Mouse (Mus musculus): ENCODE measurements around the gene Gm20521.

The Gm20521 gene

DNA sequence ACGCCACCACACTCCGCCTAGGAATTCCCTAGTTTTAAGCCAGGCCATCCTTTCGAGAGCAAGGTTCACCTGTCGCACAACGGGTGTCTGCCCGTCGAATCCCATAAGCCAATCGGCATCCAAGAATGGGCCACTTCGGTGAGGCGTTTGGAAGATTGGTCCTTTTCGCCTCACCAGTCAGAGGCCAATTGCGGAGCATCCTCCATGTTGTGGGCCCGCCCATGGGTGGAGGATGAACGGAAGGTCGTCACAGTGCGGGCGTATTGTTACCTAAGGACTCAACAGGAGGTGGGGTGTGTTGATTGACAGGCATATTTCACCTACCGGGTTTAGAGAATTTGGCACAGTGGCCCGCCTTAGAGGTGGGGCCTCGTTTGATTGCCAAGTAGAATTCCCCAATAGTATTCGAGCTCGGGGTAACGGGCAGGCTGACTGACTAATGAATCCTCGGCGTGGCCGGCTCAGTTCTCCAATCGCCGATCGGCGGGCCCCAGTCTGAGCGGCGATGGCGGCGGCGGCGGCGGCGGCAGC lies 10.5 kb downstream of the Gm20521 start:
- DNase-seq = peak; percentile 96

DNA sequence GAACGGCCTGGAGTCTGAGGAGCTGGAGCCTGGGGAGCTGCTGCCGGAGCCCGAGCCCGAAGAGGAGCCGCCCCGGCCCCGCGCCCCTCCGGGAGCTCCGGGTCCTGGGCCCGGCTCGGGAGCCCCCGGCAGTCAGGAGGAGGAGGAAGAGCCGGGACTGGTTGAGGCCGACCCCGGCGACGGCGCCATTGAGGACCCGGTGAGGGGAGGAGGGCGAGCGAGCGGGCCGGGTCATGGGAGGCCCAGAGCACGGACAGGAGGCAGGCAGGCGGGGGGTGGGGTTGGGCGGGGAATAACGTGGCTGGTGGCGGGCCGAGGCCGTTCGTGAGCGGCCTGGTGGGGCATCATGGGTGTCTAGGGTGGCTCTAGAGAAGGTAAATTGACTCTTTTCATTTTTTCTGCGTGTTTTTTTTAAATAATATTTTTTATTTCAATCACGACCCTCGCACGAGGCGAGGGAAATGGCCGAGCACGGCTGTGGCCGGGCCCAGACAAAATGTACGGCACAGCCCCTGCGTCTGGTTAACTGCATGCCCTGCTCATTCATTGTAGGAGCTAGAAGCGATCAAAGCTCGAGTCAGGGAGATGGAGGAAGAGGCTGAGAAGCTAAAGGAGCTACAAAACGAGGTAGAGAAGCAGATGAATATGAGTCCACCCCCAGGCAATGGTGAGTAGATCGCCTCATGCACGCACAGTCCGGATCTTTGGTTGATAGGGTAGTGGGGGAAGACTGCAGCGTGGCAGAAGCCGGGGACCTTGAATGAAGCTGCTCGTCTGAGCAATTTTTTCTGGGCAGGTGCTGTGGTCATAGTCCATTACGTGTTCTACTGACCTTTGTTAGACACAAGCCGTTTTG lies 11.3 kb downstream of the Gm20521 start:
- DNase-seq = no peak

DNA sequence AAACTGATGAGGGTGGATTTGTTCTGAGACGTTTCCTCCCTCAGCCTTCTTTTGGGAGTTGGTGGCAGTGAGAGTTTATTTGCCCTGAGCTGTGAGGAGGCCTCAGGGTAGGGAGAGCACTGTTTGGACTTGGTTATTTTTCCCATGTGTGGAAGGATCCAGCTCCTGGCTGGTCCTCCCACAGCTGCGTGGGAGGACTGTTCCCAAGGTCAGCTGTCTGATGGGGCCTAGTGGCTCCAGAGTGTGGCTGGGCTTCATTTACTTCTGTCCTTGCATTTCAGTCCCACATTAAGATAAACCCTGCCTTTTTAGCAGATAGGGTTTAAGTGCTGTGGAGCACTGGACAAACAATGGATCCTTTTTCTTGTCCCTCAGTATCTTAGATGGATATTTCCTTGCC lies 14.2 kb downstream of the Gm20521 start:
- no peak for DNase-seq

DNA sequence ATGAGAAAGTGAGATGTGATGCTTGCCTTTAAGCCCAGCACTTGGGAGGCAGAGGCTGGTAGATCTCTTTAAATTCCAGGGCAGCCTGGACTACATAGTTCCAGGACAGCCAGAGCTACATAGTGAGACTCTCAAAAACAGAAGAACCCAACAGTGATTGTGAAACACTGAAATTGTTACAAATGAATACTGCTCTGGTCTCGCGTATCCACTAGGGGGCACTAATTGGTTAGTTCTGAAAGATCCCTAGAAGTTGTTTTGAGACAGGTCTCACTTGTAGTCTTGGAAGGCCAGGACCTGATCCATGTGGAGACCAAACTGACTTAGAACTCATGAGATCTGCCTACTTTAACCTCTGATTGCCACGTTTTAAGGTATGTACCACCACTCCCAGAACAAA lies 17.1 kb downstream of the Gm20521 start:
- DNase-seq = peak; percentile 68

DNA sequence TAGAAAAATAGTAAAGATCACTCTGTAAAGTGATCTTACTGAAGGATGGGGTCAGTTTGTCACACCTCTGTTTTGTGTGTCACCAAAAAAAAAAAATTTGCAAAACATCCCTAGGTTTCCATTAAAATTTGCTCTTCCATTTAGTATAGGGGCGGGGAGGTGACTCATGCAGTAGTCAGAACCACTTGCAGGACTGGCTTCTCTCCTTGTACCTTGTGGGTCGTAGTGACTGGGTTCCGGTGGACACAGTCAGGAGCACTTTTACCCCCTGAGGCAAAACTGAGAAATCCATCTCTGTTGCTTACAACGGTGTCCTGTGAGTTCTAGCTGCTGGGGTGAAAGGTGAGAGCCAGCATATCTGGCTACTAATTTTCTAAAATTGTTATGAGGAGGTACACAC lies 20.4 kb downstream of the Gm20521 start:
- DNase-seq = no peak

DNA sequence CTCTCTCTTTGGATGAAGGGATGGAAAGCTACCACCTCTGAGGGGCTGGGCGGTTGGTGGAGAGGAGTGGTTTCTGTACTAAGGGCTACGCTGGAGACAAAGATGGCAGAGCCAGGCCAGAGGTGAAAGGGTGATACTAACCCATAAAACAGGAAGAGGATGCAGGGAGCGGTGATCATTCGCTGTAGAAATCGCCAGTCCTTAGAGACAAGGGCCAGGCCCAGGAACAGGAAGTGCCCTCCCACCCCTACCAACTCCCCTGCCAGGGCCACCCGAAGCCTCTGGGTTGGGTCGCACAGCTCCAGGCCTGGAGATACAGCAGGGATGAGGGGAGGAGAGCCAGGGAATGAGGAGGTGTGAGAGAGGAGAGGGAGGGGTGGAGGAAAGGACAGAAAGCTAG lies 25.4 kb downstream of the Gm20521 start:
- DNase-seq = no peak

DNA sequence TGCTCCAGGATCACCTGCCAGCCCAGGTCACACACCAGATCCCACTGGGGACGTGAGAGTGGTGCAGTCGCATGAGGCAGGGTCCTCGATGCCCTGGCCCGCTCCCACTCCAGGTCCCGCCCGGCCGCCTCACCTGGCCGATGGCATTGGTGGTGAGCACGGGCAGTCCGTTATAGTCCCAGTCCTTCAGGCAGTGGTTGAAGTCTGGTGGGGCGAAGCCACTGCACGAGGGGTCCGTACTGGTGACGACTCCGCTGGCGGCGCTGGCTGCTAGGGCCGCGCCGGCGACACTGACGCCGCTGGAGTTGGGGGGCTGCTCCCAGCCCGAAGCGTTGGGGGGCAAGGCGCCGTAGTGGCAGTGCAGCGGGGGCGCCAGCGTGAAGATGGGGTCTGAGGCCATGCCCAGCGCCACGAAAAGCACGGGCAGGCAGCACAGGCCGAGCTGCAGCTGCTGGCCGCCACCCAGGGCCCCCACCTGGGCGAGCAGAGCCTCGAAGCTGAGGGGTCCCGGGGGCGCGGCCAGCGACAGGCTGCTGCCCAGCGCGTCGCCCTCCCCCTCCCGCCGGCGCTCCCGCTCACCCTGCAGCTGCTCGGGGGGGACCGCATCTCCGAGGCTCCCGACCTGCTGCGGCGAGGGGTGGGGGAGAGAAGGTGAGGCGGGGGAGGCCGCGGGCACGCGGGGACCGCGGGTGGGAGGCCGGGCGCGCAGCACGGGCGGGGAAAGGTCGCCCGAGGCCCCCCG lies 29.0 kb downstream of the Gm20521 start:
- DNase-seq = peak; percentile 23

DNA sequence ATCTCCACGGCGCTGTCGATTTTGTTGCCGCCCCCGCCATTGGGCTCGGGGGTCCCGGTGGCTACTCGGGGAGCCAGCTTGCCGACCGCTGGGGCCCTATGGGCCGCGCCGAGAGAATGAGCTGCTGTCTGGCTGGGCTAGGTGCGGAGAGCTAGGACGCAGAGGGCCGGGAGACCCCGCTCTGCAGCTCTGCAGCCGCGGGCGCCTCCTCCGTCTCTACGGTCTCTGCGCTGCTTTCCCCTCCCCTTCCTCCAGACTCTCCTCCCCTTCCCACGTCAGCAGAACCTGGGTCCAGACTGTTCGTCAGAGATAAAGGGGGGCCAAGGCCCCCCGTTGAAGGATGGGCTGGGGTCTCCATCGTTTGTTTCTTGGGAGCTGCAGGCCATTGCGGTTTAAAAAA lies 29.6 kb downstream of the Gm20521 start, which contains the start of gene Slc22a17:
Slc22a17 (minus strand) TSS at position 247 of the 400 bp plus-strand sequence.
- peak; percentile 55 for DNase-seq

DNA sequence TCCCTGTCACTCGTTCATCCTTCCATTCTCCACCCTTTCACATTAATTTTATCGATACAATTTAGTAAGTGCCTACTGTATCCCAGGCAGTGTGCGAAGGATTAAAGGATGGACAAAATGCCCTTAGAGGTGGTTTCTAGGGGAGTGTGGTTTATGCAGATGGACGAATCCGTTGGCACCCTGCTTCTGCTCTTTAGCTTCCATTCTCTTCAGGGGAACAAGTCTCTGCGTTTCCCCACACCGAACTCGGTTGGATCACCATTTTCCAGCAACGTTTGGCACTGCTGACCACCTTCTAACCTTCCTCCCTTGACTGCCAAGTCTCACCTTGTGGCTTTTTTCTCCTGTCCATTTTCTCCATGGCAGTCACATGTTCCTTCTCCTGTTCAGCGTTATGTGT lies 30.1 kb downstream of the Gm20521 start:
- DNase-seq = no peak

DNA sequence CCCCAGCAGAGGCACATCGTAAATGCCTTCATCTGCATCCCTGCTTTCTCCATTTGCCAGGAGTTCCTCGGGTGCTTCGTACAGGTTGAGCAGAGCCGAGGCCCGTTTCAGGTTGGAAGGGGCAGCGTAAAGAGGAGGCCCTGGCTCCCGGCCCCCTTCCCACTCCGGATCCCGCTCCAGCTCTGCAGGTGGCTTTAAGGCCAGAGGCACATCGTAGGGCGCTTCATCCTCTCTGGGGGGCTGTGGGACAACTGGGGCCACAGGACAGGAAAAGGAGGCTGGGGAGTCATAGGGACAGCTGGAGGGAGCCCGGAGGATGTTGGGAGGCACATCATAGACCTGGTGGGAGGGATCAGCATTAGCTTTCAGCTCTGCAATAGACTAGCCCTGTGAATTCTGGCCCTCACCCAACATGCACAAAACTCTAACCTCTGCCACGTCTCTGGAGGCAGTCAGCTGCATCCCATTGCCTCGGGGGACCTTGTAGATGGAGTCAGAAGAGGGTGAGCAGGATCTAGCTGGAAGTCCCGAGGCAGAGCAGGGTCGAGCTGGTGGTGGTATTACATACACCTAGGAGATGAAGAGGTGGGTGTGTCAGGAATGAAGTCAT lies 36.9 kb downstream of the Gm20521 start:
- no peak for DNase-seq

DNA sequence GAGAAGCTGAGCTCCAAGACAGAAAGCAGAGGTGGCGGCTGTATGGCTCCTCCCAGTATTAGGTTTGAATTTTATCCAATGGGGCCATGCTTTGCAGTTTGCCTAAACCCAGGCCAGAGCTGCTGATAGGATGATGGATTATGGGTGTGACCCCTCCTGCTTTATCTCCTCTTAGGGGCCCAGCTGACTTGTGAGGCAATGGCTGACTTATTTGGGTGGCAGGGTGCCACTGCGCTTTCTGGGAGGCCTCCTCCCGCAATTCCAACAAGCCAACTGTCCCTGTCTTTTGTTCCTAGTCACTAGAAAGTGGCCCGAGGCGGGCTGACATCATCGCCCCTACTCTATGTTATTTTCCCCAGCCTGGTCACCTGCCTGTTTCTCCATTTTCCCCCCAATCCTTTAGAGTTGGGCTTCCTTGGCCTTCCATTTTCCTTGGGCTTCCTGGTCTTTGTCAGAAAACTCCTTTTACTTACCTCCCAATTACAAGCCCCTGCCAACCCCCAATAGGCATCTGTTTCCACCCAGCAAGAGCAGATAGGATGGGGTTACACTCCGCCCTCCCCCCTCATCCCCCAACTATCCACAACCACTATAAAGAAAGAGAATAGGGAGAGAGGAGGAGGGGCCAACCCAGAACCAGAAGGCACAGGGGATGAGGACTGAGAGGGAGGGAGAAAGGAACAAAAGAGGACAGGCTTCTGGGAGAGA lies 41.6 kb downstream of the Gm20521 start:
- no peak for DNase-seq

DNA sequence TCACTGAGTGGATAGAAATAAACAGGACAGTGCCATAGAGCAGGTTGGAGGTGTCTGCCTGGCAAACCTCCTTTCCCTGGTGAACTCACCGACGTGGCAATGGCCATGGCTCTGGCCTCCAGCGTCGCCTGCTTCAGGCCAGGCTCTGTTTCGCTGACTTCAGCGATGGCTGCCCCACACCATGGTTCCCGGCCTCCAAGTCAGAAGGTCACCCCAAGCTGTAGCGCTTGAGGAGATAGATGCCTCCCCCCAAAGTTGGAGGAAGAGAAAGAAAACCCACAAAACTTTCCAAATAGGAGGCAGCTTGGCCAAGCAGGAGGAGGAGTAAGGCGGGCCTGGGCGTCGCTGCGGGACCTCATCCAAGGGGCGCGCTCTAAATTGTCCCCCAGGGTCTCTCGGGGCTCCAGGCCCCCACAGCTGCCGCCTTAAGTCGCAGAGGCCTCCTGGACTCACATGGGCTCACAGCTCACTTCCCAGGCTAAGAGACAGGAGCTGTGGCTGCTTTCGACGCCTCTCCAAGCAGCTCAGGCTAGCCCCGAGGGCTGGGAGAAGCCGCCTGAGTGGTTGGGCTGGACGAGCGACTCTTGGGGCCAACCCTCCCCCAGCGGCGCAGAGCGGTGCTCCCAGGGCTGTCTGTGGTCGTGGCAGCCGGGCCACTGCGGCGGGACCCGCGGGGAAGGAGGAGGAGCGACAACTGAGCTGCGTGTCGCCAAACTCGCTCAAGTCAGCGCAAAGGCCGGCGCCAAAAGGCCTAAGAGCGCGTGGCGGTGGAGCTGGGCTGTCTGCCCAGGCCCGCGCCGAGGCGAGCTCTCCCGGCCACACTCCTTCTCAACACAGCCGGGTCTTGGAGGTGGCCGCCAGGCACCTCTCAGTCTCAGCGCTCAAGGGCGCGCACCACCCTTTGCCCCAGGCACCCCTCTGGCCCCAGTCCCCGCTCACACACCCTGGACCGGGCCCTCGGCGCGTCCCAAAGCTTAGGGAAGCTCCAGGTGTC lies 42.4 kb downstream of the Gm20521 start, which contains the start of gene Efs:
Efs (minus strand) TSS at position 778 of the 994 bp plus-strand sequence.
- no peak for DNase-seq

DNA sequence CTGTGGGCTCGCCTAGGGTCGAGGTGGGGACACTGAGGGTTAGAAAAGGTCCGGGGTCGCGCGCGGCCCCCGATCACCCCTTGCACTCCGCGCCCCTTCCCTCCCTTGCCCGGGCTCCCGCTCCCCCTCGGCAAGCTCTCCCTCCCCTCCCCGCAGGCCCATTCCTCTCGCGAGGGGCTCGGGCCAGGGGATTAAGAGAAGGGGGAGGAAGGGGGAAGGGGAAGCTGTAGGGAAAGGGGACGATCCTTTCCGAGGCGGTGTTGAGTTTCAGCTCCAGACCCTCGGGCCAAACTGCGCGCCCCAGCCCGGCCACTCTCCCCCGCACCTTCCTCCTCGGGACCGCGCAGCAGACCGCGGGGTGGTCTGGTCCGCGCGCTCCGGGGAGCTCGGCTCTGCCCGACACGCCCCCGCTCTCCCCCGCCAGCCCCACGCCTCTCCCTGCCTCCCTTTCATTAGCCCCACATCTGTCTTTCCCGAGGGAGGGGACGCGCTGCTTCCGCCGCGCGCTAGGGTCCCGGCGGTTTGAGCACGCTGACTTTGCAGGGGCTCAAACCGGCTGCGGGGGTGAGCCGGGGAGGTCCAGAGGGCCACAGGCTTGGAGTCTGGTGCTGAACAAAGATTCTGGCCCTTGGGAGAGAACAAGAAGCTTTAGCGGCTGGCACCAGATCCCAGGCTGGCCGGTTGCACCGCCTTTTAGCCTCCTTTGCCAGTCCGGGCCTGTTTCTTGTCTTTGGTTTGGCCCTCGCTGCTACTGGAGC lies 43.3 kb downstream of the Gm20521 start:
- DNase-seq = no peak

DNA sequence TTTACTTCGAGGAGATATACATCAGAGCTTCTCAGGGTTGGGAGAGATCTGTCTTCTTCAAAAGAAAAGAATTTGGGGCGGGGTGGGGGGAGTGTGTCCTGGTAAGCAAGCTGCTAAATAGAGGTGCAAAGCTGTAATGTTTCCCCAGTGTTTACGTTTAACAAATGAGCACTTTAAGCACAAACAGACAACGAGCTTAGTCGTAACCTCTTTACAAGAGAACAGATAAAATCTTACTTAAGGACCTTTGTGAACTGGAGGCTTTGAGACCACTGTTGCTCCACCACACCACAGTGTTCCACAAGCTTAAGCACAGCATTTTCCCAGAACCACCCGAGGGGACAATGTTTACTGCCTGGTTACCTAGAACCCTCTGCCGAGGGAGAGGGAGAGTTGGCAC lies 44.1 kb downstream of the Gm20521 start:
- DNase-seq = no peak

DNA sequence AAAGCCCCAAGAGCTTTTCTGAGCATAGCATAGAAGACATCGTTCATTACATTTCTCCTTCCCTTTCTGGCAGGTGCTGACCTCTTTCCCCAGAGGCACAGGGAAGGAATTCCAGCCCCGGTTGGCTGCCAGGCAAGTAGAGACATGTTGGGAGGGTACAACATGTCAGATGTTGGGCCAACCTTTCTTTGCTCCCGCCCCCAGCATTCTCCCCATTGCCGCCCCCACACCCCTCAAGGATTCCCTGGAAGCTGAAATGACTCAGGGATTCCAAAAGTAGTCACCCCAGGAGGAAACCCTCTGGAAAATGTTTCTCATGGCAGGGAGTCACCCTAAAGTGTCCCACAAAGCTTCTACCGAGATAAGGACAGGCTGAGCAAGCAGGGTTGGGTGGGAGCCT lies 46.6 kb downstream of the Gm20521 start:
- DNase-seq = no peak

DNA sequence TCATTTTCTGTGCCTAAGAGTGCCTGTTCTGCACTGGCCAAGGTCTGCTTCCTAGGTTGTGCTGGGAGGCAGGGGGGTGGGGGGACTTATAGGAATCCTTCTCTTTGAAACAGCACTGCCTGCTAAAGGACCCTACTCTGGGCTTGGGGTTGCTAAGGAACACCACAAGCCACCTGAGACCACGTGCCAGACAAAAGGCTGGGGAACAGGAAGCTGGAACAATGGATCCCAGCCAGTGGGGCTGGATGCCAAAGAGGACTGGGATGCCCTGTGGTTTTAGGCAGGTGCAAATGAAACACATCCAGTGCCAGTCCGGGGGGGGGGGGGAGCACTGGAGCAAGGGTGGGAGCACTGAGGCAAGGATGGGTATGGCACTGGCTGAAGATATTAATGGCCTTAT lies 47.2 kb downstream of the Gm20521 start:
- no peak for DNase-seq

DNA sequence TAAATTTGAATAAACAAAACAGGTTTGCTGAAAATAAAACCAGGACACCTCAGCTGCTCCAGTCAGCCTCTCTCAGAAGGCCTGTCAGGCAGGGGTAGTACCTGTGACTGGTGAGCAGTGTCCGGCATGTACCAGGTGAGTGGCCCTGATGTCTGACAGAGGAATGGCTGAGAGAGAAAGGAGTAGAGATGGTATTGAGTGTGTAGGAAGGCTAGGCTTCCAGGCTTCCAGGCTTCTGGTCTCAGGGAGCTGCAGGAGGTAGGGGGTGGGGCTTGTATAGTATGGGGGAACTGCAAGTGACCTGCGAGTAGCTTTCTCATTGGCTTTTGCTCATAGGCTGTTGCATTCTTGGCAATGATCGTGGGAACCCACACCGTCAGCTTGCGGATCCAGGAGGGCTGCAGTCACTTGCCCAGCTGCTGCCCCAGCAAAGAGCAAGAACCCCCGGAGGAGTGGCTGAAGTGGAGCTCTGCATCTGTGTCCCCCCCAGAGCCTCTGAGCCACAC lies 49.5 kb downstream of the Gm20521 start, which contains the start of gene Il25:
Il25 (plus strand) TSS at position 51 of the 506 bp plus-strand sequence.
- DNase-seq = no peak

DNA sequence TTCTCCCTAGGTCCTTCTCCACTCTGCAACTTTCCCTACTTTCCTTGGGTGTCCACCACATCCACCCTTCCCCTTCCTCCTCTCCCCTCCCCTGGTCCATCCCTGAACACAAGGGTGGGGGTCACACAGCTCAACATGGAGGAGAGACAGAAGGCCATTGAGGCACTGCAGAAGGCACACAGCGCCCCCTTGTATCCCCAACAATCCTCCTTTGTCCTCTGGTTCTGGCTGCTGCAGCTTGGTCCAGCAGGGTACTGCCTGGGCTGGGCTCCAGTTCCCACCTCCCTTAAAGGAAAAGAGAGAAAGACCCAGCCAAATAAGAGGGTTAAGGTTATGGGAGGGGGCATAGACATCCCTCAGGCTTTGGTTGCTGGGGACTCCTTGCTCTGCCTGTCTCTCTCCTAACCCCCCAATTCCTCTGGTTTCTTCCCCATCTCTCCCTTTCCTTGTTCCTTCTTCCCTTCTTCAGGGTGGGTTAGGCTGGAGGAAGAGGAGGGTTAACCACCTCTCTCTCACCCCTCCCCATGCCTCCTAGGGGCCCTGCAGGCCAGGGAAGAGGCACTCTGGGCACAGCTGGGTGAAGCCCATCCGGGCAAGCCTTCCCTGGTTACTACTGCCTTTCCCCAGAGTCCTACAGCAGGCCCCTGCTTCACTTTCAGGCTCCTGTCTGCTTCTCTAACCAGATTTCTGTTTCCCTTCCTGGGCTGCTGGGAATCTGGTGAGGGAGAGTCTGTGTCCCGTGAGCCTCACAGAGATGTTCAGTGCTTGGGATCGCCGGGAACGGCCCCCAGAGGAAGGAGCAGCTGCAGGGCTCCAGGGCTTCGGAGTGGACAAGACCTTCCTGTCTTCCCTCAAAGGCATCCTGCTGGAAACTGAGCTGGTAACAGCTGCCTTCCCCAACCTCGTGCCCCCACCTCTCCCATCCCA lies 52.9 kb downstream of the Gm20521 start, which contains the start of gene Cmtm5:
Cmtm5 (plus strand) TSS at position 358 of the 927 bp plus-strand sequence.
- no peak for DNase-seq

DNA sequence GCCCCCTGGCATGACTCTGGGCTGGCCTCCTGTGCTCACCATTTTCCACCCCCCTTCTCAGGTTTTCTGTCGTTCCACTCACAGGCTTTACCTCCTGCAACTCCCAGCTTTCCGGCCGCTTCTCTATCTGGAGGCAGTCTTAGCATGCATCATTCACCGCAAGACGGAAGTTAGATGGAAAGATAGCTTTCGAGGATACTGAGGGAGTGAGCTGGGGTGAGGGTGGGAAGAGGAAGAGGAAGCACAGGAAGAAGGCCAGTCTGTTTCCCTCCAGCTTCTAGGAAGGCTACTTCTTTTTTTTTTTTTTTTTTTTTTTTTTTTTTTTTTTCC lies 53.6 kb downstream of the Gm20521 start:
- no peak for DNase-seq

All from thymus, postnatal 14 days (tissue).